Mouse (Mus musculus): ENCODE results near the gene Gm17542. TPM values are rescaled to one million over a fixed set of nuclear protein-coding genes. Genes with fewer than 3 reads are reported as not detected.

Gene Gm17542
- total and polyA plus RNA-seq, 3 experiments: not detected

DNA sequence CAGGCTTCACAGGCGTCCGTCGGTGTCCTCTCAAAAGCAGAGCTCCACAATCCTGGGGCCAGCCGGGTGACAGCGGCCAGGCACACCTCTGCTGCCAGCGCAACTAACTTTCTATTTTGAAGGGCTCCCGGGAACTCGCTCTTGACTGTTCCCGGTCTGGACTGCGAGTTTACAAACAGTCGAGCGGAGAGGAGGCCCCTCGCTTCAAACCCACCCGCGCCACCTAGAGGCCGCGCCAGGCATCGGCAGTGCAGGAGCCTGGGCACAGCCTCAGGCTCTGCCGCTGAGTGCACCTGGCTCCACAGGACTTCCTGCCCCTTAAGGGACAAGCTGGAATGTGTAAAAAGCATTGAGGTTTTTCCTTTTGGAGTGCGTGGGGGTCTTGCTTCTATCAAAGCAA lies 42.5 kb downstream of the Gm17542 start, which contains the start of gene Edar:
Gene Edar, minus strand, starts transcription at position 122 of the 400 bp plus-strand sequence.
- no peaks in the 10 kb centered on the region for H3K36me3 ChIP-seq (ENCODE audit: control insufficient read depth in 1 of 2, insufficient read depth in 2 of 2, low read length in 2 of 2)
- DNase-seq (ENCODE audit: low read depth, low spot score): no peak
- no peak within 1 kb of the TSS for H3K9ac ChIP-seq (ENCODE audit: control insufficient read depth, low read depth, low read length, poor library complexity, severe bottlenecking)
- H3K4me3 ChIP-seq (ENCODE audit: control insufficient read depth in 1 of 2, insufficient read depth in 1 of 2, low read depth in 2 of 2, low read length in 2 of 2): no peak within 1 kb of the TSS
- no peaks in the 10 kb centered on the region for H3K27me3 ChIP-seq (ENCODE audit: control insufficient read depth in 1 of 2, insufficient read depth in 2 of 2, low read length in 2 of 2)
- H3K27ac ChIP-seq (ENCODE audit: control insufficient read depth, low read depth, low read length): no peak within 1 kb of the TSS
- TF ChIP-seq KAT2A (conservative IDR thresholded peaks at IDR 0.05; ENCODE audit: low read depth, low read length) (no peak), CTCF (IDR thresholded peaks at IDR 0.05 in 2 of 3, conservative IDR thresholded peaks at IDR 0.05 in 1 of 3; ENCODE audit: control insufficient read depth in 1 of 3, insufficient read depth in 1 of 3, low read depth in 2 of 3, low read length in 3 of 3, poor library complexity in 1 of 3, severe bottlenecking in 1 of 3) (peak in 1 of 3 experiments; percentile 41; a peak in 3 of 6 replicates)
- H3K79me2 ChIP-seq (ENCODE audit: control insufficient read depth, insufficient read depth, low read length, poor library complexity): no peaks in the 10 kb centered on the region
- no peaks in the 10 kb centered on the region for H3K9me3 ChIP-seq (replicated peaks; ENCODE audit: insufficient read depth, low read length)
- no peaks in the 10 kb centered on the region for H3K4me1 ChIP-seq (ENCODE audit: control insufficient read depth in 1 of 2, insufficient read depth in 2 of 2, low read length in 2 of 2)

DNA sequence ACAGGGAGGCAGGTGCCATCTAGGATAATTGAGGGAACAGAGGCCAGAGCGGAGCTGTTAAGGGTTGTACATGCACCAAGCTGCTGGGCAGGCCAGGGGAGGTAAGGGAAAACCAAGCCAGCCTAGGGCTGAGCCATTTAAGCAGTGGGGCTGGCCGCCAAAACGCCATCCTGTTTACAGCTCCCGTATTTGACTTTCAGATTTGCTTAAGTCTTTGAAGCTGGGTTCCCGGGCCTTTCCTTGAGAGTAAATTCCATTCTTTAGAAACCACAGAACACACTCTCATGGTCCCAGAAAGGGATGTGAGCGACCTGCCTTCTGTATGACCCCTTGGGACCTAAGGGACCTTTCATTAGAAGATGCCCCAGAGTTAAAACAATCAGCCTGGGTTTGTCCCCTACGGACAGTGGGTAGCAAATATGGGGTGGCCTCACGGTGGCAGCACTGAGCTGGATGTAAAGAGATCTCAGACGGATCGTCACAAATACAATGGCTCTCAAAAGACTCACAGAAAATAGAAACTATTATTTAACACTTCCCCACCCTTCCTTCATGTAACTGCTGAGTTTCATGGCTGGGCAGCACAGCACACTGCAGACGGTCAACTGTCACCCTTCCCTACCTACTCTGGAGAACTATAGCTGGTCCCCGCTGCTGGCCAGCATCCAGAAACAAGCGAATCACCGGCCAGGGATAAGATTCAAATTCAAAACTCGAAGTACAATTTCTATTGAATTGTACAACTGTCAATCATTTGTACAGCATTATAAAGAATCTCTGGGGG lies 44.5 kb downstream of the Gm17542 start:
- DNase-seq (ENCODE audit: low read depth, low spot score): peak; percentile 9
- Histone ChIP-seq H3K9ac (ENCODE audit: control insufficient read depth, low read depth, low read length, poor library complexity, severe bottlenecking) (no peak overlapping the region), H3K4me1 (ENCODE audit: control insufficient read depth in 1 of 2, insufficient read depth in 2 of 2, low read length in 2 of 2) (no peaks in the 10 kb centered on the region), H3K36me3 (ENCODE audit: control insufficient read depth in 1 of 2, insufficient read depth in 2 of 2, low read length in 2 of 2) (no peaks in the 10 kb centered on the region), H3K79me2 (ENCODE audit: control insufficient read depth, insufficient read depth, low read length, poor library complexity) (no peaks in the 10 kb centered on the region), H3K27ac (ENCODE audit: control insufficient read depth, low read depth, low read length) (no peak overlapping the region), H3K4me3 (ENCODE audit: control insufficient read depth in 1 of 2, insufficient read depth in 1 of 2, low read depth in 2 of 2, low read length in 2 of 2) (no peak overlapping the region), H3K9me3 (replicated peaks; ENCODE audit: insufficient read depth, low read length) (no peaks in the 10 kb centered on the region), H3K27me3 (ENCODE audit: control insufficient read depth in 1 of 2, insufficient read depth in 2 of 2, low read length in 2 of 2) (no peaks in the 10 kb centered on the region)
- TF ChIP-seq SMC3 (IDR thresholded peaks at IDR 0.05; ENCODE audit: low read depth, low read length) (no peak), CTCF (IDR thresholded peaks at IDR 0.05 in 2 of 3, conservative IDR thresholded peaks at IDR 0.05 in 1 of 3; ENCODE audit: control insufficient read depth in 1 of 3, insufficient read depth in 1 of 3, low read depth in 2 of 3, low read length in 3 of 3, poor library complexity in 1 of 3, severe bottlenecking in 1 of 3) (peak; percentile 10 to 40 (median 22); a peak in 3 of 6 replicates)

DNA sequence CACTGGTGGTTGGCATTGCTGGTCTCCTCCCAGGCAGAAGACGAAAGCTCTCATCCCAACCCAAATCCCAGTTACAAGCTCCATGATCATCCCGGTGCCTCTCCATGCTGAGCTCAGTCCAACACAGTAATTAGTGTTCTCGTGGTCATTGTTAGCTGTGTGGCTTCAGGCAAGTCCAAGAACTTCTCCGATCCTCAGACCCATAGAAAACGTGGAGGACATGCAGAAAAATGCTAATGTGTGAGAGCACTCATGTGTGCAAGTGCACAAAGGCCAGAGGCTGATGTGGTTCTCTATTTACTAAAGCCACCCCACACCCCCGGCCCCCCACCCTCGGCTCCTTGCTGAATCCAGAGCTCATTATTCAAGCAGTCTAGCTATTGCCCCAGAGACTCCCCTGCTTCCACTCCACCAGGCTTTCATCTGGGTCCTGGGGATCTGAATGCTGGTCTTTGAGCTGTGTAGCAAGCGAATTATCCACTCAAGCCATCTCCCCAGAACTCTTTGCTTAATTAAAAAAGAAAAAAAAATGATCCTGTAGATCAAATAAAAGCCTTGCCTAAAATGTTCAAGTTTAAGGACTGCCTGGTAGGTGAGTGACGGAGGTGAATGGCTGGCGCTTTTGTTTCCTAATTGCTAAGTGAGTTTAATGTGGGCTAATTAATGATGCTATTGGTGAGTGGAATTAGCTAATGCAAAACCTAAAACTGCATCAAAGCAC lies 45.3 kb downstream of the Gm17542 start:
- DNase-seq (ENCODE audit: low read depth, low spot score): no peak
- H3K36me3 ChIP-seq (ENCODE audit: control insufficient read depth in 1 of 2, insufficient read depth in 2 of 2, low read length in 2 of 2): no peaks in the 10 kb centered on the region

More for the DNA sequence above, 45.3 kb downstream of the Gm17542 start:
- Histone ChIP-seq H3K9me3 (replicated peaks; ENCODE audit: insufficient read depth, low read length) (no peaks in the 10 kb centered on the region), H3K9ac (ENCODE audit: control insufficient read depth, low read depth, low read length, poor library complexity, severe bottlenecking) (no peak overlapping the region), H3K4me1 (ENCODE audit: control insufficient read depth in 1 of 2, insufficient read depth in 2 of 2, low read length in 2 of 2) (no peaks in the 10 kb centered on the region), H3K27me3 (ENCODE audit: control insufficient read depth in 1 of 2, insufficient read depth in 2 of 2, low read length in 2 of 2) (no peaks in the 10 kb centered on the region), H3K4me3 (ENCODE audit: control insufficient read depth in 1 of 2, insufficient read depth in 1 of 2, low read depth in 2 of 2, low read length in 2 of 2) (no peak overlapping the region), H3K79me2 (ENCODE audit: control insufficient read depth, insufficient read depth, low read length, poor library complexity) (no peaks in the 10 kb centered on the region), H3K27ac (ENCODE audit: control insufficient read depth, low read depth, low read length) (no peak overlapping the region)
- TF ChIP-seq CTCF (IDR thresholded peaks at IDR 0.05 in 2 of 3, conservative IDR thresholded peaks at IDR 0.05 in 1 of 3; ENCODE audit: control insufficient read depth in 1 of 3, insufficient read depth in 1 of 3, low read depth in 2 of 3, low read length in 3 of 3, poor library complexity in 1 of 3, severe bottlenecking in 1 of 3) (no peak), EP300 (IDR thresholded peaks at IDR 0.05; ENCODE audit: low read depth in 1 of 2, low read length in 2 of 2) (no peak), TCF12 (IDR thresholded peaks at IDR 0.05; ENCODE audit: low read depth, low read length) (no peak), ZC3H11A (IDR thresholded peaks at IDR 0.05; ENCODE audit: low read depth, low read length) (no peak), MYB (IDR thresholded peaks at IDR 0.05; ENCODE audit: low read depth, low read length) (no peak), ELF1 (IDR thresholded peaks at IDR 0.05; ENCODE audit: low read depth, low read length) (no peak), USF1 (IDR thresholded peaks at IDR 0.05; ENCODE audit: low read depth, low read length) (no peak), MYC (IDR thresholded peaks at IDR 0.05; ENCODE audit: low read depth, low read length) (no peak), CHD1 (IDR thresholded peaks at IDR 0.05; ENCODE audit: low read depth, low read length) (no peak), ZNF384 (IDR thresholded peaks at IDR 0.05; ENCODE audit: low read depth, low read length) (no peak), CHD2 (IDR thresholded peaks at IDR 0.05; ENCODE audit: low read length) (no peak)
